Mouse (Mus musculus): ENCODE measurements around the gene Defb46. TPM values are rescaled to one million over a fixed set of nuclear protein-coding genes. Genes with fewer than 3 reads are reported as not detected.

Gene Defb46
- polyA plus RNA-seq (2015; fragmentation: Nextera tagmentation; extraction: Ambion mirVana) = not detected in 2 replicates

GRCm38 (mm10) chr8:19239616-19240015, at the start of gene Defb46:
Gene Defb46, plus strand, starts transcription at chr8:19239916.
- Histone ChIP-seq H3K27me3 (no peaks in the 10 kb centered on the region), H3K9ac (no peak within 1 kb of the TSS), H3K9me3 (no peaks in the 10 kb centered on the region), H3K4me1 (no peaks in the 10 kb centered on the region), H3K4me3 (no peak within 1 kb of the TSS), H3K27ac (no peak within 1 kb of the TSS), H3K4me2 (replicated peaks) (no peak within 1 kb of the TSS), H3K36me3 (no peaks in the 10 kb centered on the region)
- WGBS = 70% methylated on average over 2 of the region's 2 CpGs
- ATAC-seq (ENCODE audit: low FRiP score, low read depth) = no peak

- 51% methylated on average over 1 of the region's 1 CpGs for WGBS
- Histone ChIP-seq H3K4me3 (no peak within 1 kb of the TSS), H3K9ac (no peak within 1 kb of the TSS), H3K27ac (no peak within 1 kb of the TSS), H3K27me3 (no peaks in the 10 kb centered on the region), H3K9me3 (0 out of 2 replicates have a peak, but pooled peaks cover 3% of the 10 kb centered on the region), H3K4me1 (no peaks in the 10 kb centered on the region), H3K4me2 (replicated peaks) (no peak within 1 kb of the TSS), H3K36me3 (no peaks in the 10 kb centered on the region)
- no peak for ATAC-seq (ENCODE audit: low FRiP score, low read depth)
Measured at GRCm38 (mm10) chr8:19225161-19225560, 14.6 kb upstream of the Defb46 start, which contains the start of gene Defb6. Gene Defb6, plus strand, starts transcription at chr8:19225478.

DNA sequence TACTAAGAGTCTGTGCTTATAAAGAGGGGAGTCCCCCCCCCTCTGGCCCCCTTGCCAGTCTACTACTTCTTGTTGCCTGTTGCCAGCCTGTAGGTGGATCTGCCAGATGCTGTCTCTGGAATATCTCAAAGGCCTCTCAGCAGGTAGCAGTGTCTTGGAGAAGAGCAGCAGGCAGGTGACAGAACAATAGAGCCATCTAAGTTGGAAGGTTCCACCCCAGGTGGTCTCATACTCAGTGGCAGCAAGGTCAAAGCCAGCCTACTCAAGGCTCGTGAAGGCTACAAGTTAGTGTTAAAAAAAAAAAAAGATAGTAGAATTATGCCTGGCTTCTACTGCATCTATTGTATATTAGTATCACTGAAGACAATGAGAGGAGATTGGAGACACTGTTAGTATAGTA, 1.6 kb upstream of the Defb46 start:
- no peaks in the 10 kb centered on the region for H3K9me3 ChIP-seq
- H3K9ac ChIP-seq = no peak overlapping the region
- H3K27ac ChIP-seq = no peak overlapping the region
- H3K4me1 ChIP-seq = no peaks in the 10 kb centered on the region
- no peaks in the 10 kb centered on the region for H3K36me3 ChIP-seq
- no peaks in the 10 kb centered on the region for H3K27me3 ChIP-seq
- H3K4me2 ChIP-seq (replicated peaks) = no peak overlapping the region
- H3K4me3 ChIP-seq = no peak overlapping the region
- 59% methylated on average over 1 of the region's 1 CpGs for WGBS
- no peak for ATAC-seq (ENCODE audit: low FRiP score, low read depth)

DNA sequence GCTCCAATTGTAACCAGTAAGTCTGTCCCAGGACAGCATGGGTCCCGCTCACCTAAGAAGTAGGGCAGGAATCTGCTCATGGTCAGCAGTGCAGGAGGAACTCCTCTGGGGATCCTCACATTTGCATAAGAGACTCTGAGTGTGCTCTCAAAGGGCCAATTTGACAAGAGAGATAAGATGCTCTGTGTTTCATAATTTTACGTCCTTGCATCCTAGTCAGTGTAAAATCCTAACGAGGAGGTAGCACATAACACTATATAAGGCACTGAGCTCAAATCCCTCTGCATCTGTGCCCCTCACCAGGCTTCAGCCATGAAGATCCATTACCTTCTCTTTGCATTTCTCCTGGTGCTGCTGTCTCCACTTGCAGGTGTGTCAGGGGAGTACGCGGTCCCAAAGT, 7.6 kb downstream of the Defb46 start, which contains the start of gene Defb5:
Gene Defb5, plus strand, starts transcription at position 301 of the 400 bp plus-strand sequence.
- H3K27me3 ChIP-seq = no peaks in the 10 kb centered on the region
- 92% methylated on average over 5 of the region's 5 CpGs for WGBS
- no peak for ATAC-seq (ENCODE audit: low FRiP score, low read depth)

DNA sequence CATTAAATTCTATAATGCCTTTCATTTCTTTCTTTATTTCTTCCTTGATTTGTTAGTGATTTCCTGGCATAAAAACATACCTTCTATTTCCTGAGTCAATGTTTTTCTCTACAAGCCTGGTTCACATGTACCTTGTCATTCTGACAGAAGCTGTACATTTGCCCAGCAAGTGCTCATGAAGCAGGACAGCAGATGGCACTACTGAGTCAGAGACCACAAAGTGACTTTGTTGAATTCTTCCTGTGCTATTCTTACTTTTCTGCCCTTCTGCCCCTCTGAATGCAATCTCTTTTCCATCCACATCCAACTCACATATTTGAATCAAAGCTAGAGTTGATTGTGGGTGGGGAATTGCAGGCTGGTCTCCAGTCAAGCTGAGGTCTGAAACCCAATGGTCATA, 18.4 kb downstream of the Defb46 start:
- Histone ChIP-seq H3K27ac (no peak overlapping the region), H3K4me1 (no peaks in the 10 kb centered on the region), H3K9ac (no peak overlapping the region), H3K9me3 (0 out of 2 replicates have a peak, but pooled peaks cover 8% of the 10 kb centered on the region), H3K36me3 (no peaks in the 10 kb centered on the region), H3K4me3 (no peak overlapping the region), H3K4me2 (replicated peaks) (no peak overlapping the region), H3K27me3 (no peaks in the 10 kb centered on the region)
- no peak for ATAC-seq (ENCODE audit: low FRiP score, low read depth)

More for the DNA sequence above, 7.6 kb downstream of the Defb46 start, which contains the start of gene Defb5:
- Histone ChIP-seq H3K4me3 (no peak within 1 kb of the TSS), H3K4me2 (replicated peaks) (no peak within 1 kb of the TSS), H3K27ac (no peak within 1 kb of the TSS), H3K4me1 (no peaks in the 10 kb centered on the region), H3K36me3 (no peaks in the 10 kb centered on the region), H3K9me3 (no peaks in the 10 kb centered on the region), H3K9ac (no peak within 1 kb of the TSS)

GRCm38 (mm10) chr8:19259667-19260066, 20.0 kb downstream of the Defb46 start:
- WGBS = 56% methylated on average over 3 of the region's 3 CpGs
- no peak overlapping the region for H3K27ac ChIP-seq
- no peak overlapping the region for H3K4me2 ChIP-seq (replicated peaks)
- H3K27me3 ChIP-seq = no peaks in the 10 kb centered on the region
- H3K9ac ChIP-seq = no peak overlapping the region
- ATAC-seq (ENCODE audit: low FRiP score, low read depth) = no peak
- no peak overlapping the region for H3K4me3 ChIP-seq
- no peaks in the 10 kb centered on the region for H3K4me1 ChIP-seq
- H3K9me3 ChIP-seq = 0 out of 2 replicates have a peak, but pooled peaks cover 8% of the 10 kb centered on the region
- no peaks in the 10 kb centered on the region for H3K36me3 ChIP-seq

Other genes with a start within 250 kb of the Defb46 start
- gene Defb37, start 248.9 kb upstream of the Defb46 start, polyA plus RNA-seq (2015; fragmentation: Nextera tagmentation; extraction: Ambion mirVana) = not detected in 2 replicates
- gene Defb38, start 213.3 kb upstream of the Defb46 start, polyA plus RNA-seq (2015; fragmentation: Nextera tagmentation; extraction: Ambion mirVana) = not detected in 2 replicates
- not detected in 2 replicates for gene Defb39, start 175.1 kb upstream of the Defb46 start, polyA plus RNA-seq (2015; fragmentation: Nextera tagmentation; extraction: Ambion mirVana)
- not detected in 2 replicates for gene Defb12, start 125.1 kb upstream of the Defb46 start, polyA plus RNA-seq (2015; fragmentation: Nextera tagmentation; extraction: Ambion mirVana)
- not detected in 2 replicates for gene Defb34, start 116.2 kb upstream of the Defb46 start, polyA plus RNA-seq (2015; fragmentation: Nextera tagmentation; extraction: Ambion mirVana)
- not detected in 2 replicates for gene Gm45826, start 99.1 kb upstream of the Defb46 start, polyA plus RNA-seq (2015; fragmentation: Nextera tagmentation; extraction: Ambion mirVana)
- gene Defb14, start 45.6 kb upstream of the Defb46 start, polyA plus RNA-seq (2015; fragmentation: Nextera tagmentation; extraction: Ambion mirVana) = not detected in 2 replicates
- gene Defb4, start 41.2 kb upstream of the Defb46 start, polyA plus RNA-seq (2015; fragmentation: Nextera tagmentation; extraction: Ambion mirVana) = not detected in 2 replicates
- not detected in 2 replicates for gene Defb6, start 14.4 kb upstream of the Defb46 start, polyA plus RNA-seq (2015; fragmentation: Nextera tagmentation; extraction: Ambion mirVana)
- gene Defb5, start 7.7 kb downstream of the Defb46 start, polyA plus RNA-seq (2015; fragmentation: Nextera tagmentation; extraction: Ambion mirVana) = not detected in 2 replicates
- gene Defb3, start 53.4 kb downstream of the Defb46 start, polyA plus RNA-seq (2015; fragmentation: Nextera tagmentation; extraction: Ambion mirVana) = not detected in 2 replicates
- gene Defb8, start 207.7 kb downstream of the Defb46 start, polyA plus RNA-seq (2015; fragmentation: Nextera tagmentation; extraction: Ambion mirVana) = not detected in 2 replicates

Measured in limb, embryonic 13.5 days (tissue).